Mouse (Mus musculus) ES-E14 (cell line): ENCODE data around the gene Ccnc.

Experiments
- HCFC1 ChIP-seq: IDR thresholded peaks from 2 replicates; pipeline ENCODE4 v1.6.1; 2012; ENCODE audit warnings: low read length, inconsistent platforms, borderline replicate concordance; ENCODE audit not compliant: insufficient read depth
- ZNF384 ChIP-seq: IDR thresholded peaks from 2 replicates; pipeline ENCODE4 v1.6.1; 2012; ENCODE audit warnings: low read depth, low read length, inconsistent platforms

DNA sequence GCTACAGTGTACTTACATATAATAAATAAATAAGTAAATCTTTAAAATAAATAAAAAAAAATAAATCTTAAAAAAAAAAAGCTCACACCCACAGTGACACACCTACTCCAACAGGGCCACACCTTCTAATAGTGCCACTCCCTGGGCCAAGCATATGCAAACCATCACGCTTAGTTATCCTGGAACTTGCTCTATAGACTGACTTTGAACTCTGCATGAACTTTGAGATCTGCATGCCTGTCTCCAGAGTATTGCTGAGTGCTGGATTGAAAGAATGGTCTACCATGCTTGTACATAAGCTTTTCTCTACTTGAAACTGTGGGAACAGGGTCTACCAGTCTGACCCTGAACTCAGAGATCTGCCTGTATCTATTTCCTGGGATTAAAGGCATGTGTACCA is 43.6 kb downstream of the Ccnc start:
- TF ChIP-seq HCFC1 (no peak), ZNF384 (no peak)
